20 mouse cellular contexts compared by ENCODE assay signal in the genomic region with DNA sequence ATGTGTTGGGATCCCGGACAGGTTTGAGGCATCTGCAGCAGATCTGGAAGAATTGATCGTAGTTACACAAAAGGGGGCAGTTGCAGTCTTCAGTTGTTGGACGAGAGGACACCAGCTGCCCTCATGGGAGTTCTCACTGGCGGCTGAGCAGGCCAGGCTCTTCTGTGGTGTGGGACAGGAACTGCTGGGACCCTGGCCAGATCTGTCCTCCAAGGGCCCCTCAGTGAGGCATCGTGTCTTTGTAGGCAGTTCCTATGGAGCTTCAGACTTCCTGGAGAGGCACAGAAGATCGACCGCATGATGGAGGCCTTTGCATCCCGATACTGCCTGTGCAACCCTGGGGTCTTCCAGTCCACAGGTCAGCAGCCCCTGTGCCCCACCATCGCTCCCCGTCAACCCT. TPM values are rescaled to one million over a fixed set of nuclear protein-coding genes. Genes with fewer than 3 reads are reported as not detected.
A peak's percentile ranks its signal among the peaks of the same experiment; 100 is the strongest.
DNase-seq lines count a peak whose midpoint lies in the region; ATAC-seq and TF ChIP-seq lines count a peak whose summit lies in the region.
"Had no signal": no experiment of that assay in that cellular context is flagged by ENCODE, and none has a peak within 500 bp of the region (broad histone marks: within the 10 kb centered on the region; RNA-seq: fewer than 3 reads in every experiment).

No protein-coding gene starts in this region.

- intact Hi-C loops in gastrocnemius, postnatal 36 days (cut with DNase I): loop anchor here (5.0 kb wide), 1 partner anchor 79 kb away; a partner anchor contains a TSS

- no peak overlapping the region for H3K27ac ChIP-seq in heart, embryonic 12.5 days (ENCODE audit: poor library complexity, severe bottlenecking)
- H3K27ac ChIP-seq in kidney, adult 2 months (ENCODE audit: insufficient read depth, low read depth, low read length): no peak overlapping the region
- H3K27ac ChIP-seq in embryonic facial prominence, embryonic 10.5 days (replicated peaks): peak overlapping the region; percentile 24; the same call in 1 of the 2 replicates
- peak overlapping the region; percentile 76 for H3K27ac ChIP-seq in liver, embryonic 14.5 days
- H3K27ac ChIP-seq: embryonic facial prominence, embryonic 13.5 days; forebrain, embryonic 10.5 days; gastrocnemius, adult 2 months; hindbrain, embryonic 14.5 days had no signal

- H3K4me1 ChIP-seq in heart, embryonic 12.5 days (replicated peaks): peaks cover 18% of the 10 kb centered on the region
- H3K4me1 ChIP-seq in kidney, adult 2 months (ENCODE audit: control insufficient read depth, insufficient read depth, low read length): no peaks in the 10 kb centered on the region
- H3K4me1 ChIP-seq in embryonic facial prominence, embryonic 10.5 days: peaks cover 10% of the 10 kb centered on the region
- H3K4me1 ChIP-seq in liver, embryonic 14.5 days (replicated peaks; ENCODE audit: control insufficient read depth in 2 of 2, insufficient read depth in 2 of 2, low read length in 1 of 2): peaks cover 41 to 48% of the 10 kb centered on the region in 2 experiments
- H3K4me1 ChIP-seq: forebrain, embryonic 10.5 days had no signal

- H3K4me2 ChIP-seq in heart, embryonic 12.5 days: no peak overlapping the region
- peak overlapping the region; percentile 66 for H3K4me2 ChIP-seq in liver, embryonic 14.5 days (ENCODE audit: low read depth)
- H3K4me2 ChIP-seq: embryonic facial prominence, embryonic 13.5 days; hindbrain, embryonic 14.5 days had no signal

- no peak overlapping the region for H3K9ac ChIP-seq in heart, embryonic 12.5 days
- peak overlapping the region; percentile 46; the same call in 1 of the 2 replicates for H3K9ac ChIP-seq in liver, embryonic 14.5 days (replicated peaks)
- H3K9ac ChIP-seq: embryonic facial prominence, embryonic 13.5 days; hindbrain, embryonic 14.5 days had no signal

- no peak for ATAC-seq in heart, embryonic 12.5 days (ENCODE audit: insufficient number of reproducible peaks, low FRiP score)
- no peak for ATAC-seq in liver, embryonic 14.5 days (ENCODE audit: insufficient read depth)
- ATAC-seq: forebrain, embryonic 14.5 days; inflammation-experienced regulatory T-cells, adult 6 months had no signal

- peaks cover 76% of the 10 kb centered on the region for H3K36me3 ChIP-seq in heart, embryonic 12.5 days
- H3K36me3 ChIP-seq in kidney, adult 2 months (ENCODE audit: control insufficient read depth, insufficient read depth, low read length): no peaks in the 10 kb centered on the region
- H3K36me3 ChIP-seq in embryonic facial prominence, embryonic 10.5 days (replicated peaks): peaks cover 98% of the 10 kb centered on the region
- H3K36me3 ChIP-seq in liver, embryonic 14.5 days (replicated peaks; ENCODE audit: control insufficient read depth, insufficient read depth, low read depth): peaks cover 64% of the 10 kb centered on the region

- no peak for TF ChIP-seq POLR2A in kidney, adult 2 months (IDR thresholded peaks at IDR 0.05; ENCODE audit: low read depth, low read length)

- no peak overlapping the region for H3K4me3 ChIP-seq in heart, embryonic 12.5 days
- H3K4me3 ChIP-seq in kidney, adult 2 months (ENCODE audit: insufficient read depth, low read depth, low read length): no peak overlapping the region
- no peak overlapping the region for H3K4me3 ChIP-seq in embryonic facial prominence, embryonic 10.5 days
- no peak overlapping the region for H3K4me3 ChIP-seq in liver, embryonic 14.5 days (ENCODE audit: insufficient read depth in 1 of 2, low read depth in 2 of 2, low read length in 2 of 2)
- H3K4me3 ChIP-seq: embryonic facial prominence, embryonic 13.5 days; forebrain, embryonic 10.5 days; gastrocnemius, adult 2 months had no signal

- DNase-seq in heart, adult 11 months: peak; percentile 93
- DNase-seq in kidney, postnatal 10 days: peak; percentile 13
- no peak for DNase-seq in kidney, adult 2 months
- no peak for DNase-seq in embryonic facial prominence, embryonic 10.5 days (ENCODE audit: low spot score)
- DNase-seq in liver, embryonic 14.5 days (ENCODE audit: low read depth in 3 of 3, low spot score in 3 of 3): no peak
- no peak for DNase-seq in gastrocnemius, postnatal 36 days
- DNase-seq in adrenal gland, postnatal 36 days: no peak
- DNase-seq: adrenal gland, postnatal 10 days; cerebellum, adult 11-12 months; cerebellum, adult 9-10 months; cerebellum, postnatal 25 days; gastrocnemius, adult 2 months; heart, postnatal 10 days; heart, postnatal 4 days had no signal

- 89% methylated on average over 10 of the region's 10 CpGs for WGBS in heart, embryonic 12.5 days
- 88% methylated on average over 10 of the region's 10 CpGs for WGBS in kidney, adult 2 months
- 90% methylated on average over 10 of the region's 10 CpGs for WGBS in embryonic facial prominence, embryonic 10.5 days
- 88% methylated on average over 10 of the region's 10 CpGs for WGBS in liver, embryonic 14.5 days (ENCODE audit: insufficient replicate concordance)

- H3K9me3 ChIP-seq in heart, embryonic 12.5 days (replicated peaks): no peaks in the 10 kb centered on the region
- no peaks in the 10 kb centered on the region for H3K9me3 ChIP-seq in embryonic facial prominence, embryonic 10.5 days
- H3K9me3 ChIP-seq in liver, embryonic 14.5 days (ENCODE audit: control insufficient read depth, low read length): no peaks in the 10 kb centered on the region
- H3K9me3 ChIP-seq: embryonic facial prominence, embryonic 13.5 days; forebrain, embryonic 10.5 days had no signal

- H3K27me3 ChIP-seq in heart, embryonic 12.5 days (replicated peaks): 0 out of 2 replicates have a peak, but pooled peaks cover 3% of the 10 kb centered on the region
- no peaks in the 10 kb centered on the region for H3K27me3 ChIP-seq in kidney, adult 2 months (replicated peaks; ENCODE audit: control insufficient read depth, insufficient read depth, low read length)
- no peaks in the 10 kb centered on the region for H3K27me3 ChIP-seq in embryonic facial prominence, embryonic 10.5 days (replicated peaks; ENCODE audit: low read depth, poor library complexity, severe bottlenecking)
- H3K27me3 ChIP-seq in liver, embryonic 14.5 days (ENCODE audit: control insufficient read depth, insufficient read depth, low read length): no peaks in the 10 kb centered on the region
- H3K27me3 ChIP-seq: embryonic facial prominence, embryonic 13.5 days had no signal

- TF ChIP-seq CTCF in kidney, adult 2 months (conservative IDR thresholded peaks at IDR 0.05; ENCODE audit: insufficient read depth, insufficient read length, low read depth, low read length): no peak
- no peak for TF ChIP-seq CTCF in liver, embryonic 14.5 days (IDR thresholded peaks at IDR 0.05; ENCODE audit: low read depth)

- TF ChIP-seq EP300 in liver, embryonic 14.5 days (IDR thresholded peaks at IDR 0.05; ENCODE audit: low read depth): no peak

RNA-seq across cellular contexts. Expression of a gene that starts 31.0 kb away (rescaled TPM):
- polyA plus RNA-seq in heart, embryonic 12.5 days (2016; fragmentation: Nextera tagmentation; extraction: Ambion mirVana): 17.6 and 19.4 TPM in 2 replicates
- 3.9 and 4.3 TPM in 2 replicates for polyA plus RNA-seq in kidney, adult 2 months (2012; rRNA removed)
- polyA plus RNA-seq in embryonic facial prominence, embryonic 10.5 days (2016; fragmentation: Nextera tagmentation; extraction: Ambion mirVana): 30.1 and 31.9 TPM in 2 replicates
- polyA plus RNA-seq in liver, embryonic 14.5 days (2012; rRNA removed): 1.4 and 1.7 TPM in 2 replicates
- polyA plus RNA-seq in liver, embryonic 14.5 days (2014; fragmentation: Nextera tagmentation; extraction: Ambion mirVana): 2.5 and 4.1 TPM in 2 replicates
- total RNA-seq in gastrocnemius, postnatal 36 days (2021): 1 to 10 TPM; 4.2 to 6.4 TPM
- 10 to 100 TPM; 13.2 to 14.9 TPM for total RNA-seq in adrenal gland, postnatal 36 days (2021)

Comparison
In these comparisons a context has a peak if more than half of its experiments do, and no peak if none do; other contexts are left out.
1. DNase-seq: peak in heart, adult 11 months (single experiment) and kidney, postnatal 10 days (single experiment); none in kidney, adult 2 months (single experiment), embryonic facial prominence, embryonic 10.5 days (single experiment), liver, embryonic 14.5 days (0 of 3), gastrocnemius, postnatal 36 days (0 of 2) and adrenal gland, postnatal 36 days (0 of 2).
2. H3K27ac ChIP-seq: peak in embryonic facial prominence, embryonic 10.5 days (single experiment) and liver, embryonic 14.5 days (single experiment); none in heart, embryonic 12.5 days (single experiment) and kidney, adult 2 months (single experiment).